ENCODE assay signal across 8 mouse cellular contexts in genomic region chr17:14904637-14905265, GRCm38 (mm10). TPM values are rescaled to one million over a fixed set of nuclear protein-coding genes. Genes with fewer than 3 reads are reported as not detected.
A peak's percentile ranks its signal among the peaks of the same experiment; 100 is the strongest.
DNase-seq lines count a peak whose midpoint lies in the region; ATAC-seq and TF ChIP-seq lines count a peak whose summit lies in the region.

No protein-coding gene starts in this region.

- intact Hi-C loops in left cerebral cortex, adult 2 months (cut with DNase I), result loop anchor here (1.0 to 10.0 kb wide), 5 partner anchors 358 to 790 kb away; no protein-coding TSS in a partner anchor

- no peak for TF ChIP-seq POLR2A in small intestine, adult 2 months (IDR thresholded peaks at IDR 0.05; ENCODE audit: low read depth, low read length)

- WGBS in intestine, embryonic 14.5 days, result 60% methylated on average over 7 of the region's 7 CpGs
- 46% methylated on average over 7 of the region's 7 CpGs for WGBS in small intestine, adult 2 months

- no peaks in the 10 kb centered on the region for H3K4me1 ChIP-seq in intestine, embryonic 14.5 days (replicated peaks; ENCODE audit: control insufficient read depth, insufficient read depth, low read length)
- no peaks in the 10 kb centered on the region for H3K4me1 ChIP-seq in small intestine, adult 2 months (ENCODE audit: control insufficient read depth, insufficient read depth, insufficient read length, low read length)

- no peak overlapping the region for H3K4me2 ChIP-seq in intestine, embryonic 14.5 days (ENCODE audit: low read length)

- no peaks in the 10 kb centered on the region for H3K36me3 ChIP-seq in intestine, embryonic 14.5 days (ENCODE audit: control insufficient read depth, insufficient read depth, low read length)
- H3K36me3 ChIP-seq in small intestine, adult 2 months (ENCODE audit: control insufficient read depth, insufficient read depth, low read length), result no peaks in the 10 kb centered on the region

- H3K27me3 ChIP-seq in intestine, embryonic 14.5 days (replicated peaks; ENCODE audit: control insufficient read depth, insufficient read depth, low read length), result no peaks in the 10 kb centered on the region
- peaks cover 2% of the 10 kb centered on the region; the same call in 1 of the 2 replicates for H3K27me3 ChIP-seq in small intestine, adult 2 months (ENCODE audit: control insufficient read depth, insufficient read depth, low read length)

- H3K9me3 ChIP-seq in intestine, embryonic 14.5 days (ENCODE audit: control insufficient read depth, low read length), result no peaks in the 10 kb centered on the region

- H3K27ac ChIP-seq in intestine, embryonic 14.5 days (ENCODE audit: low read depth), result no peak overlapping the region
- H3K27ac ChIP-seq in left cerebral cortex, adult 2 months, result no peak overlapping the region
- H3K27ac ChIP-seq in small intestine, adult 2 months (ENCODE audit: insufficient read depth, low read depth, low read length), result no peak overlapping the region

- 0 out of 2 replicates have a peak, but pooled peaks have one; percentile 23 for ATAC-seq in intestine, embryonic 14.5 days (replicated peaks; ENCODE audit: low FRiP score, low TSS enrichment, low read depth)
- ATAC-seq in megakaryocyte-erythroid progenitor cell, adult 5-6 weeks (replicated peaks; ENCODE audit: low FRiP score, low TSS enrichment, poor library complexity, severe bottlenecking), result peak; percentile 58

- H3K4me3 ChIP-seq in intestine, embryonic 14.5 days (ENCODE audit: low read depth, low read length), result no peak overlapping the region
- no peak overlapping the region for H3K4me3 ChIP-seq in left cerebral cortex, adult 2 months
- H3K4me3 ChIP-seq in small intestine, adult 2 months (ENCODE audit: low read depth, low read length), result no peak overlapping the region

- peak; percentile 99 for TF ChIP-seq CTCF in left cerebral cortex, adult 2 months (IDR thresholded peaks at IDR 0.05)
- TF ChIP-seq CTCF in small intestine, adult 2 months (IDR thresholded peaks at IDR 0.05; ENCODE audit: extremely low read depth, insufficient read length, insufficient replicate concordance, low read depth, low read length), result peak; percentile 28; the same call in 1 of the 2 replicates

- peak; percentile 46 to 62 for DNase-seq in urinary bladder, adult 18-20 months (ENCODE audit: low spot score in 2 of 2)
- no peak for DNase-seq in urinary bladder, adult 2 months (ENCODE audit: low spot score)
- DNase-seq in cerebellum, postnatal 25 days, result peak; percentile 63 to 78
- peak; percentile 53 to 78 for DNase-seq in frontal cortex, postnatal 25 days (ENCODE audit: low spot score in 2 of 2)
- DNase-seq in intestine, embryonic 14.5 days (ENCODE audit: low spot score), result peak; percentile 89
- DNase-seq in left cerebral cortex, adult 2 months (ENCODE audit: extremely low spot score in 1 of 2, low spot score in 2 of 2), result peak; percentile 73 to 82

- no peak overlapping the region for H3K9ac ChIP-seq in intestine, embryonic 14.5 days (ENCODE audit: low read length)

RNA-seq across cellular contexts. Expression of gene Wdr27, which starts 38.2 kb away (rescaled TPM):
- polyA plus RNA-seq in urinary bladder, adult 2 months (2012; rRNA removed), result 4.4 and 5.9 TPM in 2 replicates
- 6.1 and 9.5 TPM in 2 replicates for polyA plus RNA-seq in intestine, embryonic 14.5 days (2014; fragmentation: Nextera tagmentation; extraction: Ambion mirVana)
- total RNA-seq in left cerebral cortex, adult 2 months (2021), result 1 to 10 TPM; 2.7 to 3.6 TPM
- total RNA-seq in megakaryocyte-erythroid progenitor cell, adult 5-6 weeks (2014; fragmentation: Nextera tagmentation), result 2.4 TPM in 1 of 2 replicates, not detected in the other
- total RNA-seq in megakaryocyte-erythroid progenitor cell, adult 5-6 weeks (2017), result 3.8 and 5.8 TPM in 2 replicates
- polyA plus RNA-seq in small intestine, adult 2 months (2012; rRNA removed), result 0.63 and 1.8 TPM in 2 replicates

RNA-seq across cellular contexts. Expression of gene 1600012H06Rik, which starts 38.2 kb away (rescaled TPM):
- polyA plus RNA-seq in urinary bladder, adult 2 months (2012; rRNA removed), result 40.8 and 55.5 TPM in 2 replicates
- polyA plus RNA-seq in intestine, embryonic 14.5 days (2014; fragmentation: Nextera tagmentation; extraction: Ambion mirVana), result 30.9 and 33.5 TPM in 2 replicates
- 10 to 100 TPM; 13.9 to 16.4 TPM for total RNA-seq in left cerebral cortex, adult 2 months (2021)
- total RNA-seq in megakaryocyte-erythroid progenitor cell, adult 5-6 weeks (2014; fragmentation: Nextera tagmentation), result 8.3 and 9.3 TPM in 2 replicates
- total RNA-seq in megakaryocyte-erythroid progenitor cell, adult 5-6 weeks (2017), result 4.6 and 6.7 TPM in 2 replicates
- polyA plus RNA-seq in small intestine, adult 2 months (2012; rRNA removed), result 5.7 and 10.3 TPM in 2 replicates

RNA-seq across cellular contexts. Expression of gene Phf10, which starts 56.3 kb away (rescaled TPM):
- 47.1 and 55.6 TPM in 2 replicates for polyA plus RNA-seq in urinary bladder, adult 2 months (2012; rRNA removed)
- polyA plus RNA-seq in intestine, embryonic 14.5 days (2014; fragmentation: Nextera tagmentation; extraction: Ambion mirVana), result 45.1 and 48.6 TPM in 2 replicates
- 10 to 100 TPM; 56.6 to 60.4 TPM for total RNA-seq in left cerebral cortex, adult 2 months (2021)
- total RNA-seq in megakaryocyte-erythroid progenitor cell, adult 5-6 weeks (2014; fragmentation: Nextera tagmentation), result 281 and 343 TPM in 2 replicates
- total RNA-seq in megakaryocyte-erythroid progenitor cell, adult 5-6 weeks (2017), result 157 and 214 TPM in 2 replicates
- 3.4 and 7.4 TPM in 2 replicates for polyA plus RNA-seq in small intestine, adult 2 months (2012; rRNA removed)
